Mouse (Mus musculus) cerebellum, adult 2 months (tissue): ENCODE results near the gene Zdhhc3.

Experiments used
- CTCF ChIP-seq: fragments of 200-500 bp; IDR thresholded peaks from 2 replicates; pipeline ENCODE4 v1.5.1; 2011; ENCODE audit warnings: low read depth, mild to moderate bottlenecking, control low read depth, low read length, moderate library complexity, borderline replicate concordance; ENCODE audit not compliant: insufficient read depth
- POLR2A ChIP-seq: fragments of 200-500 bp; IDR thresholded peaks from 2 replicates; pipeline ENCODE4 v1.6.1; 2011; ENCODE audit warnings: low read length, control low read depth, borderline replicate concordance; ENCODE audit not compliant: insufficient read depth

GRCm38 (mm10) chr9:123132994-123133393 lies 20.0 kb upstream of the Zdhhc3 start:
- no peak for TF ChIP-seq CTCF
- TF ChIP-seq POLR2A: no peak
